Mouse (Mus musculus): ENCODE measurements around the gene Hist1h4h.

DNA sequence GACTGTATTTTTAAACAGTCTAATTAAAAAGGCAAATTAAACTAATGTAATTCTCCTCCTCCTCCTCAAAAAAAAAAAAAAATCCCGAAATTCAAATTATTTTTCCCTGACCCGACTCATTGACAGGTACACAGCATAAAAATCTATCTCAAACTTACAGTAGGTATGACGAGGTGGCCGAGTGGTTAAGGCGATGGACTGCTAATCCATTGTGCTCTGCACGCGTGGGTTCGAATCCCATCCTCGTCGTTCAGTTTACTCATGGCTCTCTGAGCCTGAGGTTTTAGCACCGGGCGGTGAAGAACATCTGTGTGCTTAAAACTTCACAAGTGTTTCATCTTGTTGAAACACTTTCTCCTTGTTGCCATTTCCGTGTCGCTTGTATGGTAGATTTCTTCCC lies 9.1 kb upstream of the Hist1h4h start:
- TF ChIP-seq POLR2A (IDR thresholded peaks at IDR 0.05; ENCODE audit: low read depth, low read length): no peak
- no peak for TF ChIP-seq CTCF (IDR thresholded peaks at IDR 0.05; ENCODE audit: borderline replicate concordance, insufficient read depth, low read length)
